Mouse (Mus musculus): ENCODE measurements around the gene Prss44.

- no peak for TF ChIP-seq POLR2A (IDR thresholded peaks at IDR 0.05; ENCODE audit: borderline replicate concordance, insufficient read depth, low read length)
- TF ChIP-seq CTCF (IDR thresholded peaks at IDR 0.05; ENCODE audit: borderline replicate concordance, insufficient read depth, low read depth, low read length): no peak
Measured at GRCm38 (mm10) chr9:110797013-110797412, 16.8 kb upstream of the Prss44 start.

Measured in cerebellum, adult 2 months (tissue).